Mouse (Mus musculus): ENCODE data around the gene Gja5.
"Not testable (repeated sequence)": the region's sequence is repeated elsewhere in the genome, so short reads cannot be mapped to it uniquely, and the experiment has no call there.

Gja5 gene

GRCm38 (mm10) chr3:97035558-97035957 lies 131.1 kb downstream of the Gja5 start:
- in situ Hi-C loops (cut with MboI, MseI), result no loop called here

GRCm38 (mm10) chr3:97037119-97037518 lies 132.6 kb downstream of the Gja5 start:
- in situ Hi-C loops (cut with MboI, MseI), result no loop called here

- in situ Hi-C loops (cut with MboI, MseI), result no loop called here
Measured at GRCm38 (mm10) chr3:97039721-97040120, 135.2 kb downstream of the Gja5 start.

- in situ Hi-C loops (cut with MboI, MseI), result no loop called here
Measured at GRCm38 (mm10) chr3:97044188-97044587, 139.7 kb downstream of the Gja5 start.

- in situ Hi-C loops (cut with MboI, MseI), result no loop called here
Measured at GRCm38 (mm10) chr3:97047757-97048156, 143.3 kb downstream of the Gja5 start.

- in situ Hi-C loops (cut with MboI, MseI), result no loop called here
Measured at GRCm38 (mm10) chr3:97048360-97048759, 143.9 kb downstream of the Gja5 start.

- in situ Hi-C loops (cut with MboI, MseI), result no loop called here
Measured at GRCm38 (mm10) chr3:97051264-97051744, 146.8 kb downstream of the Gja5 start.

GRCm38 (mm10) chr3:97052069-97052799 lies 147.7 kb downstream of the Gja5 start:
- in situ Hi-C loops (cut with MboI, MseI), result no loop called here

- in situ Hi-C loops (cut with MboI, MseI), result no loop called here
Measured at GRCm38 (mm10) chr3:97058704-97059103, 154.2 kb downstream of the Gja5 start.

GRCm38 (mm10) chr3:97060119-97060518 lies 155.6 kb downstream of the Gja5 start:
- in situ Hi-C loops (cut with MboI, MseI), result no loop called here

GRCm38 (mm10) chr3:97062814-97063213 lies 158.3 kb downstream of the Gja5 start:
- in situ Hi-C loops (cut with MboI, MseI), result no loop called here

GRCm38 (mm10) chr3:97064046-97064445 lies 159.6 kb downstream of the Gja5 start:
- in situ Hi-C loops (cut with MboI, MseI), result no loop called here

- in situ Hi-C loops (cut with MboI, MseI), result not testable (repeated sequence)
Measured at GRCm38 (mm10) chr3:97069589-97069988, 165.1 kb downstream of the Gja5 start.

- in situ Hi-C loops (cut with MboI, MseI), result not testable (repeated sequence)
Measured at GRCm38 (mm10) chr3:97071916-97072315, 167.4 kb downstream of the Gja5 start.

GRCm38 (mm10) chr3:97072361-97072760 lies 167.9 kb downstream of the Gja5 start:
- in situ Hi-C loops (cut with MboI, MseI), result not testable (repeated sequence)

GRCm38 (mm10) chr3:97075744-97076350 lies 171.4 kb downstream of the Gja5 start:
- in situ Hi-C loops (cut with MboI, MseI), result loop anchor here (5.0 to 25.0 kb wide), 2 partner anchors 261 to 1336 kb away; no protein-coding TSS in a partner anchor

GRCm38 (mm10) chr3:97076412-97076811 lies 171.9 kb downstream of the Gja5 start:
- in situ Hi-C loops (cut with MboI, MseI), result loop anchor here (5.0 to 25.0 kb wide), 2 partner anchors 261 to 1336 kb away; no protein-coding TSS in a partner anchor

GRCm38 (mm10) chr3:97078436-97078835 lies 173.9 kb downstream of the Gja5 start:
- in situ Hi-C loops (cut with MboI, MseI), result loop anchor here (5.0 to 25.0 kb wide), 2 partner anchors 259 to 1334 kb away; no protein-coding TSS in a partner anchor

GRCm38 (mm10) chr3:97082156-97082555 lies 177.7 kb downstream of the Gja5 start:
- in situ Hi-C loops (cut with MboI, MseI), result loop anchor here (10.0 to 25.0 kb wide), 2 partner anchors 103 to 255 kb away; no protein-coding TSS in a partner anchor

- in situ Hi-C loops (cut with MboI, MseI), result loop anchor here (5.0 to 25.0 kb wide), 3 partner anchors 97 to 250 kb away; no protein-coding TSS in a partner anchor
Measured at GRCm38 (mm10) chr3:97087326-97087725, 182.8 kb downstream of the Gja5 start.

- in situ Hi-C loops (cut with MboI, MseI), result loop anchor here (5.0 to 25.0 kb wide), 3 partner anchors 97 to 249 kb away; no protein-coding TSS in a partner anchor
Measured at GRCm38 (mm10) chr3:97088291-97088690, 183.8 kb downstream of the Gja5 start.

- in situ Hi-C loops (cut with MboI, MseI), result loop anchor here (25.0 kb wide), 1 partner anchor 245 kb away; no protein-coding TSS in a partner anchor
Measured at GRCm38 (mm10) chr3:97091971-97092370, 187.5 kb downstream of the Gja5 start.
